Mouse (Mus musculus) ES-E14 (cell line): ENCODE measurements at regions not wholly inside any gene's neighbourhood (a gene's known extent, or its start where the extent isn't known, plus 50 kb on each side); places are given as distances from the start of the nearest gene placed in this dataset.

Source experiments
- CHD2 ChIP-seq: IDR thresholded peaks from 2 replicates; pipeline ENCODE4 v1.6.1; 2014; ENCODE audit warnings: mild to moderate bottlenecking, low read depth, low read length, inconsistent platforms
- HCFC1 ChIP-seq: IDR thresholded peaks from 2 replicates; pipeline ENCODE4 v1.6.1; 2012; ENCODE audit warnings: low read length, inconsistent platforms, borderline replicate concordance; ENCODE audit not compliant: insufficient read depth
- MAFK ChIP-seq: IDR thresholded peaks from 2 replicates; pipeline ENCODE4 v1.6.1; 2014; ENCODE audit warnings: mild to moderate bottlenecking, low read depth, low read length, inconsistent platforms; ENCODE audit not compliant: insufficient read depth
- ZC3H11A ChIP-seq: IDR thresholded peaks from 2 replicates; pipeline ENCODE4 v1.6.1; 2012; ENCODE audit warnings: low read depth, mild to moderate bottlenecking, inconsistent platforms, low read length, borderline replicate concordance
- ZNF384 ChIP-seq: IDR thresholded peaks from 2 replicates; pipeline ENCODE4 v1.6.1; 2012; ENCODE audit warnings: low read depth, low read length, inconsistent platforms

DNA sequence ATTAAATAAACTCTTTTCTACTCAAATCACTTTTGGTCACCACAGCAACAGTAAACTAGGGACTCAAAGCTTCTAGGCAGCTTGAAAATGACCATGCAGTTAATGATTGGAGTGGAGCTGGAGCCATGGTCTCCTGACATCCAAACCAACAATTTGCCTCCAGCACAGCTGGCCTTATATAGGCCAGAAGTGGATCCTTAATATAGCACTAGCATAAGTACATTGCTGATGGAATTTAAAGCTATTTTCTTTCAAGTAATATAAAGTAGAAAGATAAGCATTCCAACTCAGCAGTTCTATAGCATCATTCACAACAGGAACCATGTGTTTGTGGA lies 165.8 kb upstream of the Sox11 start:
- TF ChIP-seq CHD2 (no peak), HCFC1 (no peak), ZC3H11A (no peak), MAFK (no peak), ZNF384 (no peak)
